Mouse (Mus musculus) hindbrain, postnatal 0 days (tissue): ENCODE data around the gene Medag. TPM values are rescaled to one million over a fixed set of nuclear protein-coding genes. Genes with fewer than 3 reads are reported as not detected.

Experiments
- ATAC-seq: fragments of 200-750 bp; cut with Nextera tagmentation; 2 replicates; pipeline ENCODE4 v1.8.0; 2017; ENCODE audit warnings: mild to moderate bottlenecking, moderate TSS enrichment, moderate library complexity
- DNase-seq: peaks from one replicate; pipeline ENCODE4 v3.0.0-alpha.2; 2015; ENCODE audit warnings: low spot score
- H3K27ac ChIP-seq: fragments of 300-500 bp; sonication (generic); 2 replicates; pipeline ENCODE4 v1.5.1; 2014; ENCODE audit warnings: mild to moderate bottlenecking
- H3K27me3 ChIP-seq: fragments of 300-500 bp; sonication (generic); 2 replicates; pipeline ENCODE4 v1.6.1; 2014; ENCODE audit warnings: low read length, mixed read lengths; ENCODE audit not compliant: insufficient read depth
- H3K36me3 ChIP-seq: fragments of 300-500 bp; sonication (generic); 2 replicates; pipeline ENCODE4 v1.6.1; 2014; ENCODE audit warnings: low read length, mixed read lengths; ENCODE audit not compliant: insufficient read depth
- H3K4me1 ChIP-seq: fragments of 300-500 bp; sonication (generic); 2 replicates; pipeline ENCODE4 v1.6.1; 2014; ENCODE audit warnings: antibody characterized with exemption, low read length, mixed read lengths; ENCODE audit not compliant: insufficient read depth
- H3K4me2 ChIP-seq: fragments of 300-500 bp; sonication (generic); 2 replicates; pipeline ENCODE4 v1.6.1; 2014; ENCODE audit warnings: low read depth, mild to moderate bottlenecking, low read length, moderate library complexity, mixed read lengths
- H3K4me3 ChIP-seq: fragments of 300-500 bp; sonication (generic); 2 replicates; pipeline ENCODE4 v1.5.1; 2014; ENCODE audit warnings: low read length
- H3K9ac ChIP-seq: fragments of 300-500 bp; sonication (generic); replicated peaks from 2 replicates; pipeline ENCODE4 v1.6.1; 2014; ENCODE audit warnings: mild to moderate bottlenecking, low read length, moderate library complexity, mixed read lengths
- H3K9me3 ChIP-seq: fragments of 300-500 bp; sonication (generic); 2 replicates; pipeline ENCODE4 v1.6.1; 2016; ENCODE audit warnings: low read length, mixed read lengths
- CTCF ChIP-seq: IDR thresholded peaks from 2 replicates; pipeline ENCODE4 v1.5.1; 2016; ENCODE audit warnings: antibody characterized with exemption, control low read depth, low read depth
- WGBS: fragments of 180-500 bp; shearing (Covaris S2); extraction: QIAGEN DNeasy Blood & Tissue Kit; methylation state at CpG from one replicate; pipeline ENCODE4 v1.1.7; 2014; 5-methylcytosine and 5-hydroxymethylcytosine counted together
- polyA plus RNA-seq: library from polyadenylated mRNA; unstranded; fragments of >200 nt; fragmentation: Nextera tagmentation; extraction: Ambion mirVana; gene quantifications from 2 replicates; pipeline ENCODE4 v1.2.1, GENCODE M21; 2015
- total RNA-seq: library from RNA; depleted of rRNA; stranded (reverse); fragments of >200 nt; gene quantifications from 2 replicates; pipeline ENCODE4 v1.2.3, GENCODE M21; 2014; rRNA removed

Medag gene
- total and polyA plus RNA-seq, 2 experiments from 2014 or later = 8.3 to 11.3 TPM

DNA sequence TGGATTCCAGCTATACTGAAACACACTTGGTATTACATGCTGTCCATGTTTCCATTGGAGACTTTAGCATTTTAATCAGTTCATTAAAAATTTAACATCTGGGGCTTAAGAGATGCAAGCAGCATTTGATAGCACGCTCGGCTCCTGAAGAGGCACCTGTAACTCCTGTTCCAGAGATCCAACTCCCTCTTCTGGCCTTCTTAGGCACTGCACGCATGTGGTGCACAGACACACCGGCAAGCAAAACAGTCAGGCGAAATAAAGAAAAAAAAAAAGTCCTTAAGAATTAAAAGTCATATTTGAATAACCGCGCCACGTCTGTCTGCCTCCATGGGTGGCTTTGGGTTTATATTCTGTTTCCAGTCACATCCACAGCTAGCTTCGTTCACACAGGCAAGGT lies 62.6 kb downstream of the Medag start:
- WGBS = 91% methylated on average over 9 of the region's 9 CpGs
- Histone ChIP-seq H3K4me1 (no peaks in the 10 kb centered on the region), H3K27me3 (no peaks in the 10 kb centered on the region), H3K36me3 (no peaks in the 10 kb centered on the region), H3K4me3 (no peak overlapping the region), H3K27ac (no peak overlapping the region), H3K4me2 (no peak overlapping the region), H3K9ac (no peak overlapping the region), H3K9me3 (no peaks in the 10 kb centered on the region)
- peak; percentile 46 for TF ChIP-seq CTCF
- DNase-seq (peak; percentile 39), ATAC-seq (no peak)

DNA sequence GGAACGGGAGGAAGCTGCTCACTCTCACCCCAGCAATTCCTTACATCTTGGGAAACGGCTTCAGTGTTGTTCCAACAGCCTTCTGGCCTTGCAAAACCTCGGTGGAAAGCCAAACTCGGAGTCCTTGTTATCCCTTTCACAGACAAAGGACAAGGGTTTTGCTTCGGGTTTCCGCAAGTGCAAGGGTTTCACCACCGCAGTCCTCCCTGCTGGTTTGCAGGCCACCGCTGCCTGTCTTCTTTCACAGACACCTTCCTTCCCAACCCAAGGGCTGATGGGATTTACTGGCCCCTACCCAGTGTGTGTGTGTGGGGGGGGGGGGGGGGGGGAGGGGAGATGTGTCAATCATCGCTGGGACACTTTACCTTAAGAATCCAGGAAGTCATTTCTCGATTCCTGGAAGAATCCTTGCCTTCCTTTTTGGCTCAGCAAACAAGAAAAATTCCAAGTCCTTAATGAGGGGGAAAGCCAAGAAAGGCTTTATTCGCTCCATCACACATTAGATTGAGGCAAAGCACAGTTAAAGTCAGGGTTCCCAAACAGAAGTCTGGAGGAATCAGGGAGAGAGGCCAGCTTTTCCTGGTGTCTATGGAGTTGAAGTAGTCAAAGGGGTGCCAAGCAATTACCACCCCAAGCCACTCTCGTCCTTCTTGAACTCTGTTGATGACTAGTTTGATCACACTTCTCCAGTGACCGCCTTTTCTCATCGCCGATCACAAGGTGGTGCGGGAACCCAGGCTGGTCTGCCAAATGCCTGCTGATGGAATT lies 63.3 kb downstream of the Medag start:
- H3K36me3 ChIP-seq = no peaks in the 10 kb centered on the region
- no peak overlapping the region for H3K4me2 ChIP-seq
- TF ChIP-seq CTCF = no peak
- H3K9me3 ChIP-seq = no peaks in the 10 kb centered on the region
- no peak overlapping the region for H3K27ac ChIP-seq
- H3K4me3 ChIP-seq = no peak overlapping the region
- DNase-seq (peak; percentile 20), ATAC-seq (no peak)
- no peaks in the 10 kb centered on the region for H3K4me1 ChIP-seq
- 70% methylated on average over 16 of the region's 16 CpGs for WGBS
- no peaks in the 10 kb centered on the region for H3K27me3 ChIP-seq
- no peak overlapping the region for H3K9ac ChIP-seq

Other genes starting within 250 kb of the Medag start
- gene Uspl1, start 227.4 kb upstream of the Medag start, total RNA-seq = 37.2 and 43.4 TPM in 2 replicates
- gene Uspl1, start 227.4 kb upstream of the Medag start, polyA plus RNA-seq = 42.8 and 44.7 TPM in 2 replicates
- 128 and 150 TPM in 2 replicates for gene Hmgb1, start 227.3 kb upstream of the Medag start, total RNA-seq
- 757 and 786 TPM in 2 replicates for gene Hmgb1, start 227.3 kb upstream of the Medag start, polyA plus RNA-seq
- gene Alox5ap, start 147.0 kb upstream of the Medag start, total RNA-seq = 5.7 and 6.6 TPM in 2 replicates
- 10.7 and 14.4 TPM in 2 replicates for gene Alox5ap, start 147.0 kb upstream of the Medag start, polyA plus RNA-seq
- gene Tex26, start 27.9 kb downstream of the Medag start, total RNA-seq = 0.31 and 0.50 TPM in 2 replicates
- gene Tex26, start 27.9 kb downstream of the Medag start, polyA plus RNA-seq = 1.0 and 1.6 TPM in 2 replicates
- not detected in 2 replicates for gene Wdr95, start 116.9 kb downstream of the Medag start, total RNA-seq
- gene Wdr95, start 116.9 kb downstream of the Medag start, polyA plus RNA-seq = 0.19 and 0.24 TPM in 2 replicates
- 18.9 and 21.0 TPM in 2 replicates for gene Hsph1, start 224.6 kb downstream of the Medag start, total RNA-seq
- gene Hsph1, start 224.6 kb downstream of the Medag start, polyA plus RNA-seq = 59.4 and 60.8 TPM in 2 replicates